Mouse (Mus musculus) kidney, embryonic 14.5 days (tissue): ENCODE measurements at regions not wholly inside any gene's neighbourhood (a gene's known extent, or its start where the extent isn't known, plus 50 kb on each side); places are given as distances from the start of the nearest gene placed in this dataset.

Experiments
- ATAC-seq: fragments of 200-750 bp; cut with Nextera tagmentation; 2 replicates; pipeline ENCODE4 v1.8.0; 2017; ENCODE audit warnings: moderate number of reproducible peaks, mild to moderate bottlenecking, moderate TSS enrichment, moderate library complexity; ENCODE audit not compliant: low FRiP score, low TSS enrichment
- H3K27ac ChIP-seq: fragments of 300-500 bp; sonication (generic); 2 replicates; pipeline ENCODE4 v1.5.1; 2014; ENCODE audit warnings: low read depth, mild to moderate bottlenecking, low read length, moderate library complexity, mixed read lengths
- H3K27me3 ChIP-seq: fragments of 300-500 bp; sonication (generic); 2 replicates; pipeline ENCODE4 v1.6.1; 2014; ENCODE audit warnings: mild to moderate bottlenecking, low read length; ENCODE audit not compliant: control insufficient read depth, insufficient read depth
- H3K36me3 ChIP-seq: fragments of 300-500 bp; sonication (generic); 2 replicates; pipeline ENCODE4 v1.6.1; 2014; ENCODE audit warnings: low read length, mixed read lengths; ENCODE audit not compliant: control insufficient read depth, insufficient read depth
- H3K4me1 ChIP-seq: fragments of 300-500 bp; sonication (generic); 2 replicates; pipeline ENCODE4 v1.6.1; 2014; ENCODE audit warnings: low read length, mixed read lengths; ENCODE audit not compliant: control insufficient read depth, insufficient read depth
- H3K4me2 ChIP-seq: fragments of 300-500 bp; sonication (generic); replicated peaks from 2 replicates; pipeline ENCODE4 v1.6.1; 2014; ENCODE audit warnings: low read depth, mild to moderate bottlenecking, low read length
- H3K4me3 ChIP-seq: fragments of 300-500 bp; sonication (generic); 2 replicates; pipeline ENCODE4 v1.5.1; 2014; ENCODE audit warnings: mild to moderate bottlenecking, low read length
- H3K9ac ChIP-seq: fragments of 300-500 bp; sonication (generic); 2 replicates; pipeline ENCODE4 v1.6.1; 2014; ENCODE audit warnings: low read depth, mild to moderate bottlenecking, low read length, moderate library complexity
- H3K9me3 ChIP-seq: fragments of 300-500 bp; sonication (generic); 2 replicates; pipeline ENCODE4 v1.6.1; 2016; ENCODE audit warnings: low read length; ENCODE audit not compliant: control insufficient read depth
- WGBS: fragments of 180-500 bp; shearing (Covaris S2); extraction: QIAGEN DNeasy Blood & Tissue Kit; methylation state at CpG from one replicate; pipeline ENCODE4 v1.1.7; 2014; 5-methylcytosine and 5-hydroxymethylcytosine counted together

GRCm38 (mm10) chr2:114782450-114782849 is 127.7 kb upstream of the Dph6 start:
- Histone ChIP-seq H3K4me3 (no peak overlapping the region), H3K27me3 (no peaks in the 10 kb centered on the region), H3K4me1 (no peaks in the 10 kb centered on the region), H3K9ac (no peak overlapping the region), H3K9me3 (no peaks in the 10 kb centered on the region), H3K36me3 (no peaks in the 10 kb centered on the region), H3K27ac (peak overlapping the region; percentile 17; the same call in 1 of the 2 replicates), H3K4me2 (no peak overlapping the region)
- no peak for ATAC-seq
- 72% methylated on average over 6 of the region's 6 CpGs for WGBS

DNA sequence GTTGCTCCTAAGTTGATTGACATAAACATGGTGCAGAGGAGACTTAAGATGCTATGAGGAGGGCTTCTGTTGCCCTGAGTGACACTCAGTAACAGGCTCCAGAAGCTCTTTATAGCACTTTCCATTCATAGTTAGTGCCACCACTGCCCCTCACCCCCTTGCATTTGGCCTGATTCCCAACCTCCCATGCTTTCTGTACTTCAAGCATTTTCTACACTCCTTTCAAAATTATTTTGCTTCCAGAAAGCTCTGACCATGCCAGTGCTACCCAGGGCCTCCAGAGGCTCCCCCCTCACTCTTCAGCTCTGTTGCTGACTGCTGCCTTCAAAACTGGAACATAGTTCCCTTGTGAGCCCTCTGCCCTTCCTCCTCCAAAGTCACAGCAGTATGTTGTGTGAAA is 129.4 kb upstream of the Dph6 start:
- ATAC-seq = no peak
- Histone ChIP-seq H3K9ac (no peak overlapping the region), H3K27ac (no peak overlapping the region), H3K4me2 (no peak overlapping the region), H3K36me3 (no peaks in the 10 kb centered on the region), H3K9me3 (no peaks in the 10 kb centered on the region), H3K4me3 (no peak overlapping the region), H3K4me1 (no peaks in the 10 kb centered on the region), H3K27me3 (no peaks in the 10 kb centered on the region)

DNA sequence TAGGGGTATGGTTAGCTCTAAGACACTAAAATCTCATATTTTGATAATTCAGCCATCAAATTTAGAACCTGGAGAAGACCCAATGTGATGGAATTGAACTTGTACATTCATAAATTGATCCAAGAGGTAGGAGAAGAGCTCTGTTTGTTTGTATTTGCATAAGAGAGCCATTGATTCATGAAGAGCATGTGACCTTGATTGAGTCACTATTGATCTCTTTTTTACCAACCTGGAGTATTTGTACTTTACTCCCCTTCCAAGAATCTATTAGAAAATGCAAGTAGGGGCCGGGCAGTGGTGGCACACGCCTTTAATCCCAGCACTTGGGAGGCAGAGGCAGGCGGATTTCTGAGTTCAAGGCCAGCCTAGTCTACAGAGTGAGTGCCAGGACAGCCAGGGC is 133.5 kb upstream of the Dph6 start:
- no peak overlapping the region for H3K4me3 ChIP-seq
- H3K27ac ChIP-seq = no peak overlapping the region
- 89% methylated on average over 3 of the region's 3 CpGs for WGBS
- ATAC-seq = no peak
- no peaks in the 10 kb centered on the region for H3K4me1 ChIP-seq
- H3K9me3 ChIP-seq = no peaks in the 10 kb centered on the region
- no peaks in the 10 kb centered on the region for H3K27me3 ChIP-seq
- H3K36me3 ChIP-seq = no peaks in the 10 kb centered on the region
- no peak overlapping the region for H3K4me2 ChIP-seq
- H3K9ac ChIP-seq = no peak overlapping the region

- no peak for ATAC-seq
- WGBS = 89% methylated on average over 6 of the region's 6 CpGs
These were observed 142.0 kb upstream of the Dph6 start for GRCm38 (mm10) chr2:114796630-114797290.

DNA sequence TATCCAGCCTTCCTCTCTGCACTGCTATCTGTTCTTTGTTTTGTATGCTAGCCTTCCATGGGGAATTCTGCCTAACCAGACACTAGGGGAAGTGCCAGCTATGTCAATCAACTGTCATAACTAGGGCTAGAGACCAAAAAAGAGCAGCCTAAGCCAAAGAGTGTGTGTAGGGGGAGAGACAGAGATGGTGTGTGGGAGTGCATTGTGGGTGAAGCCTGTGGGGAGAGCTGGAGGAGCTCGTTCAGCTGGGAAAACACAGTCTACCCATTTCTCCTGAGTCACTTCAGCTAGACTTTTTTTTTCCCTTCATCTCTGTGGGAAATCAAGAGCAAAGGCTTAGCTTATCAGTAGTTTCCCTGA is 142.5 kb upstream of the Dph6 start:
- H3K4me3 ChIP-seq = no peak overlapping the region
- H3K27ac ChIP-seq = no peak overlapping the region
- 6% methylated on average over 1 of the region's 1 CpGs for WGBS
- no peaks in the 10 kb centered on the region for H3K4me1 ChIP-seq
- H3K4me2 ChIP-seq = no peak overlapping the region
- no peak overlapping the region for H3K9ac ChIP-seq
- H3K36me3 ChIP-seq = no peaks in the 10 kb centered on the region
- no peaks in the 10 kb centered on the region for H3K27me3 ChIP-seq
- no peak for ATAC-seq
- H3K9me3 ChIP-seq = no peaks in the 10 kb centered on the region

More at GRCm38 (mm10) chr2:114796630-114797290, 142.0 kb upstream of the Dph6 start:
- Histone ChIP-seq H3K4me2 (no peak overlapping the region), H3K9ac (no peak overlapping the region), H3K36me3 (no peaks in the 10 kb centered on the region), H3K4me1 (no peaks in the 10 kb centered on the region), H3K9me3 (no peaks in the 10 kb centered on the region), H3K27ac (no peak overlapping the region), H3K4me3 (no peak overlapping the region), H3K27me3 (no peaks in the 10 kb centered on the region)

GRCm38 (mm10) chr2:114803241-114803640 is 148.5 kb upstream of the Dph6 start:
- no peak overlapping the region for H3K4me2 ChIP-seq
- 81% methylated on average over 3 of the region's 3 CpGs for WGBS
- ATAC-seq = no peak
- no peak overlapping the region for H3K9ac ChIP-seq
- no peak overlapping the region for H3K4me3 ChIP-seq
- H3K36me3 ChIP-seq = no peaks in the 10 kb centered on the region
- no peak overlapping the region for H3K27ac ChIP-seq
- no peaks in the 10 kb centered on the region for H3K4me1 ChIP-seq
- H3K27me3 ChIP-seq = no peaks in the 10 kb centered on the region
- no peaks in the 10 kb centered on the region for H3K9me3 ChIP-seq

DNA sequence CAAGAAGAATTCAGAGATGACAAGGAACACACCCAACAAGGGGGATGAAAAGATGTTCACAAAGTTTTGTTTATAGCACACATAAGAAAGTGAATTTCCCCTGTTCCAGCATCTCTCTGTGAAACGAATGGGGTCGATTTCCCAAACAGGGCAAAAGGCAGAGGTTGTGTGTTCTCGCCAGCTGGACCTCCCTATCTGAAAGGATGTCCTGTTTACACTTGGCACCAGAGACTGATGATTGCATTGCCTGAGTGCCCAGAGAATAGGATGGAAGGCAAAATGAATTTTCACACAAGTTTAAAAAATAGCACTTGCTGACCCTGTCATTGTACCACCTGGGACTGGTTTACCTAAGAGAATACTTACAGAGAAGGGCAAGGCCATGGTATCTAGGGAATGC is 149.2 kb upstream of the Dph6 start:
- Histone ChIP-seq H3K27me3 (no peaks in the 10 kb centered on the region), H3K36me3 (no peaks in the 10 kb centered on the region), H3K27ac (no peak overlapping the region), H3K9ac (no peak overlapping the region), H3K9me3 (no peaks in the 10 kb centered on the region), H3K4me1 (no peaks in the 10 kb centered on the region), H3K4me2 (no peak overlapping the region), H3K4me3 (no peak overlapping the region)
- ATAC-seq = no peak
- WGBS = 69% methylated on average over 3 of the region's 3 CpGs

GRCm38 (mm10) chr2:114805436-114806047 is 150.8 kb upstream of the Dph6 start:
- no peak overlapping the region for H3K27ac ChIP-seq
- no peak for ATAC-seq
- H3K4me1 ChIP-seq = no peaks in the 10 kb centered on the region
- H3K4me2 ChIP-seq = no peak overlapping the region
- no peaks in the 10 kb centered on the region for H3K9me3 ChIP-seq
- WGBS = 85% methylated on average over 3 of the region's 3 CpGs
- no peak overlapping the region for H3K4me3 ChIP-seq
- no peak overlapping the region for H3K9ac ChIP-seq
- no peaks in the 10 kb centered on the region for H3K27me3 ChIP-seq
- H3K36me3 ChIP-seq = no peaks in the 10 kb centered on the region

DNA sequence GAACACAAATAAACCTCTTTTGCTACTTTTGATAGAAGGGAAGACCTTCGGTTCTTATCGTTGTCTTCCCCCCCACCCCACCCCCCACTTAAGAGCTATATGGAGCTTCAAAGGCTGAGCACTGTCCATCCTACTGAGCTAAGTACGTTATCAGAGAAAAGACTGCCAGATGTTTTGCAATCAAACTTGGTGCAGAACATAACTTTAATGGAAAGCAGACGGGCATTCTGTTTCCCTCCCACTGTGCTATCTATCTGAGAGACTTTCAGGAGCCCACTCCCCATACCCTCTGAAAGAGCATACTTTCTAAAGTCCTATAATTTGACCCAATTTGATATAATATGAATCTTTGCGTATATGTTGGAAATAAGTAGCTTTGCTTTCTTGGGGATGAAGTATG is 153.3 kb upstream of the Dph6 start:
- Histone ChIP-seq H3K27me3 (no peaks in the 10 kb centered on the region), H3K36me3 (no peaks in the 10 kb centered on the region), H3K27ac (no peak overlapping the region), H3K9ac (no peak overlapping the region), H3K4me1 (0 out of 2 replicates have a peak, but pooled peaks cover 5% of the 10 kb centered on the region), H3K4me2 (no peak overlapping the region), H3K4me3 (no peak overlapping the region), H3K9me3 (no peaks in the 10 kb centered on the region)
- 66% methylated on average over 5 of the region's 5 CpGs for WGBS
- no peak for ATAC-seq
